Mouse (Mus musculus): ENCODE measurements around the gene Csk. TPM values are rescaled to one million over a fixed set of nuclear protein-coding genes. Genes with fewer than 3 reads are reported as not detected.

Gene Csk
- polyA plus RNA-seq, 1 experiment: 35.7 TPM

GRCm38 (mm10) chr9:57650130-57650785 lies 3.2 kb downstream of the Csk start:
- Histone ChIP-seq H3K27ac (ENCODE audit: insufficient read depth, low read length) (no peak overlapping the region), H3K4me1 (ENCODE audit: control insufficient read depth, insufficient read depth, low read length) (no peaks in the 10 kb centered on the region), H3K4me3 (ENCODE audit: insufficient read depth, low read length) (no peak overlapping the region)
- TF ChIP-seq POLR2A (IDR thresholded peaks at IDR 0.05; ENCODE audit: extremely low read depth, insufficient read depth, low read length) (no peak), CTCF (IDR thresholded peaks at IDR 0.05; ENCODE audit: extremely low read depth, insufficient read depth, low read length) (no peak)

DNA sequence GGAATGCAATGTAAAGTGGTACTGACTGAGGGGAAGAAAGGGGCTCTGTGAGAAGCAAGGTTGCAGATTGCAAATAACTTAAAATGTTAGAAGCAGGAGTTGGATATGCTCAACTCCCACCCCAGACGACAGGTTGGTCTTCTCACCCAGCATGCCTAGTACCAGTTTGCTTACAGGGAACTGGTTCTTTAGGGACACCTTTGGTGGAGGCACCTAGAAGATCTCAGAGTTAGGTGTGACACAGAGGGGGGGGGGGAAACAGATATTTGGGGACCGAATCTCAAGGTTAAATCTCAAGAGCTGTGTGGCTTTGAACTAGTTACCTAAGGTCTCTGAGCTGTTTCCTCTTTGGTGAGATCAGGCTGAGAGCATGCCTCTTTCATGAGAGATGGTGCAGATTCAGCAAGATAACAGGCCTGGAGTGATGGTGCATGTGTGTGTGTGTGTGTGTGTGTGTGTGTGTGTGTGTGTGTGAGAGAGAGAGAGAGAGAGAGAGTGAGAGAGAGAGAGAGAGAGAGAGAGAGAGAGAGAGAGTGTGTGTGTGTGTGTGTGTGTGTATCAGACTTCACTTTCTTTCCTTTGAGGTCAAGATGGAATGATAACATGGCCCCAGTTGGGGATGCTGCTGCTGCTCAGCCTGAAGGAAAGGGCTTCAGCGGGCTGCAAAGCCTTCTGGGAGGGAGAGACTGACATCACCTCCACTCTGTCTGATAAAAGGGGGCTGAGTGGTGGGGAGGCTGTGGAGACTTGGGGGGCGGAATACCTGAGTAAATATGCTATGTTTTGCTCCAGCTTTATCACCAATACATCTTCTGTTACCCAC lies 5.9 kb downstream of the Csk start:
- TF ChIP-seq CTCF (IDR thresholded peaks at IDR 0.05; ENCODE audit: extremely low read depth, insufficient read depth, low read length) (no peak), POLR2A (IDR thresholded peaks at IDR 0.05; ENCODE audit: extremely low read depth, insufficient read depth, low read length) (no peak)
- H3K4me1 ChIP-seq (ENCODE audit: control insufficient read depth, insufficient read depth, low read length): peaks cover 8% of the 10 kb centered on the region
- H3K4me3 ChIP-seq (ENCODE audit: insufficient read depth, low read length): no peak overlapping the region
- H3K27ac ChIP-seq (ENCODE audit: insufficient read depth, low read length): no peak overlapping the region

GRCm38 (mm10) chr9:57646551-57647103 lies 6.8 kb downstream of the Csk start:
- H3K4me1 ChIP-seq (ENCODE audit: control insufficient read depth, insufficient read depth, low read length): peaks cover 8% of the 10 kb centered on the region
- TF ChIP-seq POLR2A (IDR thresholded peaks at IDR 0.05; ENCODE audit: extremely low read depth, insufficient read depth, low read length): no peak
- TF ChIP-seq CTCF (IDR thresholded peaks at IDR 0.05; ENCODE audit: extremely low read depth, insufficient read depth, low read length): no peak
- H3K27ac ChIP-seq (ENCODE audit: insufficient read depth, low read length): no peak overlapping the region
- H3K4me3 ChIP-seq (ENCODE audit: insufficient read depth, low read length): no peak overlapping the region

GRCm38 (mm10) chr9:57644944-57645893 lies 8.2 kb downstream of the Csk start:
- H3K27ac ChIP-seq (ENCODE audit: insufficient read depth, low read length): peak overlapping the region; percentile 91
- H3K4me3 ChIP-seq (ENCODE audit: insufficient read depth, low read length): peak overlapping the region; percentile 68
- TF ChIP-seq CTCF (IDR thresholded peaks at IDR 0.05; ENCODE audit: extremely low read depth, insufficient read depth, low read length) (peak; percentile 71), POLR2A (IDR thresholded peaks at IDR 0.05; ENCODE audit: extremely low read depth, insufficient read depth, low read length) (peak; percentile 60; the same call in 1 of the 2 replicates)
- peaks cover 8% of the 10 kb centered on the region for H3K4me1 ChIP-seq (ENCODE audit: control insufficient read depth, insufficient read depth, low read length)

DNA sequence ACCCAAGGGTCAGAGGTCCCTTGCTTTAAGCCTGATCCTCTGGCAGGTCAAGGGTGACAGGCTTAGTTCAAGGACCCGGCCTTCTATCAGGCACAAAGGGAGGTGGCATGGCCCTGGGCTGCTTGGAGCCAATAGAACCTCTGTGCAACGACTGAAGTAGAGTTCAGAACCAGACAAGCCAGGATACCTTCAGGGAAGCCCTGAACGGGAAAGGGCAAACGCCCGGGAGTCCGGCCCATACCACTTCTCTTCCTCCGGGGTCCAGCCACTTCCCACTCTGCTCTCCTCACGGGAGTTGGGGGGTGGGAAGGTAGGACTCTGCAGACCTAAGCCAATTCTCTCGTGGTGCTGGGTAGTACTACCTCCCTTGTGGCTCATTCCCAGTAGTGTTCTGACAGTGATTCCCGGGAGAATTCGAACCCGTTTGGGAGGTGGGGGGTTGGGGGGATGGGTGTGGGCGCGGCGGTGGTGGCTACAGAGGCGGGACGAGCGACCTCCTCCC lies 8.9 kb downstream of the Csk start:
- H3K4me3 ChIP-seq (ENCODE audit: insufficient read depth, low read length): peak overlapping the region; percentile 68
- H3K27ac ChIP-seq (ENCODE audit: insufficient read depth, low read length): no peak overlapping the region
- peaks cover 12% of the 10 kb centered on the region for H3K4me1 ChIP-seq (ENCODE audit: control insufficient read depth, insufficient read depth, low read length)
- TF ChIP-seq POLR2A (IDR thresholded peaks at IDR 0.05; ENCODE audit: extremely low read depth, insufficient read depth, low read length) (no peak), CTCF (IDR thresholded peaks at IDR 0.05; ENCODE audit: extremely low read depth, insufficient read depth, low read length) (no peak)

DNA sequence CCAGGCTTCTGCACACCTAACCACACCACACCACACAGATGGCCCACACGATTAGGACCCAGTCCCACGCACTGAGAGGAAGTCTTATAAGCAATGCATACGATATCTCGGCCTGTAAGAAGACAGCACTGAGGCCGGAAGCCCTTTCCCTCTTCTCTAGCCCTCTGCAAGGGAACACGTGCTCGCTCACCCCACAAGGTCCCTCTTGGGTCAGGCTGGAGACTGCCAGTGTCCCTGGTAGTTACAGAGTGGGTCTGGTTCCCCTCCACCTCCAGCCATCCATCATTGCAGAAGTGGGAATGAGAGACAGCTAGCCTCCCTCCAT lies 9.6 kb downstream of the Csk start:
- Histone ChIP-seq H3K4me3 (ENCODE audit: insufficient read depth, low read length) (peak overlapping the region; percentile 68), H3K27ac (ENCODE audit: insufficient read depth, low read length) (no peak overlapping the region), H3K4me1 (ENCODE audit: control insufficient read depth, insufficient read depth, low read length) (peaks cover 12% of the 10 kb centered on the region)
- TF ChIP-seq POLR2A (IDR thresholded peaks at IDR 0.05; ENCODE audit: extremely low read depth, insufficient read depth, low read length): no peak
- no peak for TF ChIP-seq CTCF (IDR thresholded peaks at IDR 0.05; ENCODE audit: extremely low read depth, insufficient read depth, low read length)

GRCm38 (mm10) chr9:57643169-57643855 lies 10.1 kb downstream of the Csk start:
- no peak overlapping the region for H3K27ac ChIP-seq (ENCODE audit: insufficient read depth, low read length)
- peaks cover 12% of the 10 kb centered on the region for H3K4me1 ChIP-seq (ENCODE audit: control insufficient read depth, insufficient read depth, low read length)
- H3K4me3 ChIP-seq (ENCODE audit: insufficient read depth, low read length): peak overlapping the region; percentile 68; the same call in 1 of the 2 replicates
- TF ChIP-seq POLR2A (IDR thresholded peaks at IDR 0.05; ENCODE audit: extremely low read depth, insufficient read depth, low read length) (no peak), CTCF (IDR thresholded peaks at IDR 0.05; ENCODE audit: extremely low read depth, insufficient read depth, low read length) (no peak)

DNA sequence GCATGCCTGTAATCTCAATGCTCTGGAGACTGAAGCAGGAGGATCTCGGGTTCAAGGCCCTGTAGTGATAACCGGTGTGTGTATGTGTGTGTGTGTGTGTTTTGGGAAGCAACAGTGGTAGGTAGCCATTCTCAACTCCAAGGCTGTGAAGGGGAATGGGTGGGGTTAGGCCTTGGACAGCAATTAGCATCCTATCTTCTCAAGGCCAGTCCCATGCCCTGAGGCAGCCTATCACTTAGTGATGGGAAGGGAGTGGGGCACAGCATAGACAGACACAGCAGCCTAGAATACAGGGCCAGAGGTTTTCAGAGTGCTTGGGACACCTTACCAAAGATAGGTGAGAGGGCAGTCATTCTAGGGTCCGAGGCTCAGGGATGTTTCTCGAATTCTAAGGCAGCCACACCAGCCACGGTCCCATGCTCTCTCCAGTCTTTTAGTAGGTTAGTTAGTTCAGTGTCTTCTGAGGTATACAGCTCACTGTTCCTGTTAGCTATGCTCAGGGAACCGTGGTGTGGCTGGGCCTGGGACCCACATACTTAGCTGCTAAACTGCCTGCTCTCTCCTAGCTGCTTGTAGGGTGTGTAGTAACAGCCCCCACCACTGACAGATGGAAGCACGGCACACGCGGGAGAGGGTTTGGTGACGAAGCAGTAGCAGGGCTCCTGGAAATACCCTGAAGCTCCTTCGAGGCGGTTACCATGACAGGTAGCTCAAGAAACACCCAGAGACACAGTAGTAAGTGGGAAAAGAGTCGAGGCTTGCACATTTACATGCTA lies 11.5 kb downstream of the Csk start:
- Histone ChIP-seq H3K4me1 (ENCODE audit: control insufficient read depth, insufficient read depth, low read length) (peaks cover 17% of the 10 kb centered on the region), H3K27ac (ENCODE audit: insufficient read depth, low read length) (no peak overlapping the region), H3K4me3 (ENCODE audit: insufficient read depth, low read length) (no peak overlapping the region)

More for the DNA sequence above, 11.5 kb downstream of the Csk start:
- TF ChIP-seq CTCF (IDR thresholded peaks at IDR 0.05; ENCODE audit: extremely low read depth, insufficient read depth, low read length) (no peak), POLR2A (IDR thresholded peaks at IDR 0.05; ENCODE audit: extremely low read depth, insufficient read depth, low read length) (no peak)
